Mouse (Mus musculus) C2C12 (cell line): ENCODE measurements around the gene Rtl4.

Experiments used
- CEBPB ChIP-seq: IDR thresholded peaks from one replicate; pipeline ENCODE4 v1.6.1; 2011; ENCODE audit warnings: low read depth, mild to moderate bottlenecking, control low read depth, moderate library complexity
- CTCF ChIP-seq: IDR thresholded peaks from one replicate; pipeline ENCODE4 v1.5.1; 2011; ENCODE audit not compliant: control insufficient read depth, insufficient read depth, insufficient read length
- FOSL1 ChIP-seq: IDR thresholded peaks from one replicate; pipeline ENCODE4 v1.8.0; 2011; ENCODE audit warnings: mild to moderate bottlenecking, low read length; ENCODE audit not compliant: poor library complexity, insufficient read depth, severe bottlenecking
- MAX ChIP-seq: IDR thresholded peaks from one replicate; pipeline ENCODE4 v1.6.1; 2011; ENCODE audit warnings: mild to moderate bottlenecking, control low read depth
- MYOD1 ChIP-seq: IDR thresholded peaks from one replicate; pipeline ENCODE4 v1.6.1; 2011; ENCODE audit warnings: low read depth; ENCODE audit not compliant: control insufficient read depth, insufficient read length
- MYOG ChIP-seq: IDR thresholded peaks from one replicate; pipeline ENCODE4 v1.6.1; 2011; ENCODE audit not compliant: control insufficient read depth, insufficient read length; ENCODE audit errors: extremely low read depth
- USF1 ChIP-seq: IDR thresholded peaks from one replicate; pipeline ENCODE4 v1.6.1; 2011; ENCODE audit warnings: low read depth, mild to moderate bottlenecking, control low read depth, moderate library complexity

DNA sequence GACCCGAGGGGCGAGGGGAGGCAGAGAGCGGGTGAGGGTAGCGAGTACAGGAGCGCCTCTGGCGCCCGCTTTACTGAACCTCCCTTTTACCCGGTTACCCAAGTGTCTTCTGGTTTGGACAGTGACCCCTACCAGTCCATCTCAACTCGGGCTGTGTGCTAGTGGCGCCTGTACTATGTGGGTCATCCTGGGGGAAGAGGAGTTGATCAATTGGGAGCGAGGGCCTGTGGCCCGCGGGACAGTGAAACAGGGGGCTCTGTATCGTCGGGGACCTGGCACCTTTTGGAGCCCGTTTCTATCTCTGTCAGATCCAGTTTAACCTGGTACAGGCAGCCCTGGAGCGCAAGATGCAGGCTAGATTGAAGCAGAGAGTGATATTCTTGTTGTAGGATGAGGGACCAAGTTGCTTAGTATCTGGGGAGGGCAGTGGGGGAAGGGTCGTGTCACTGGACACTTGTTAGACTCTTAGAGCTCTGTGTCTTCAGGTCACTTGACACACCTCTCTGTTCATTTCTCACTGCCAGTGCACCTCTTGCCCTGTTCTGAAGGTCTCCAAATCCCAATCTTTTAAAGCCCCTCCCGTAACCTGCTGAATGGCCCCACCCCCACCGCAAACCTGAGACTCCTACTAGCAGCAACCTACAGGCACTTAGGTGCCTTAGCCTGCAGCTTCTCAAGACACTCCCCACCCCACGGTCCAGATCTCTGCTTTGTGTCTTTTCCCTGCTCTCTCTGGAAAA lies 582 bp downstream of the Rtl4 start:
- TF ChIP-seq CTCF: no peak
- TF ChIP-seq CEBPB: no peak
- no peak for TF ChIP-seq USF1
- no peak for TF ChIP-seq MYOG
- TF ChIP-seq MYOD1: no peak
- TF ChIP-seq MAX: no peak
- TF ChIP-seq FOSL1: no peak
